Mouse (Mus musculus): ENCODE measurements around the gene Bahcc1. TPM values are rescaled to one million over a fixed set of nuclear protein-coding genes. Genes with fewer than 3 reads are reported as not detected.

Gene Bahcc1
- polyA plus RNA-seq, 1 experiment from 2014 or later, result 17.2 TPM

DNA sequence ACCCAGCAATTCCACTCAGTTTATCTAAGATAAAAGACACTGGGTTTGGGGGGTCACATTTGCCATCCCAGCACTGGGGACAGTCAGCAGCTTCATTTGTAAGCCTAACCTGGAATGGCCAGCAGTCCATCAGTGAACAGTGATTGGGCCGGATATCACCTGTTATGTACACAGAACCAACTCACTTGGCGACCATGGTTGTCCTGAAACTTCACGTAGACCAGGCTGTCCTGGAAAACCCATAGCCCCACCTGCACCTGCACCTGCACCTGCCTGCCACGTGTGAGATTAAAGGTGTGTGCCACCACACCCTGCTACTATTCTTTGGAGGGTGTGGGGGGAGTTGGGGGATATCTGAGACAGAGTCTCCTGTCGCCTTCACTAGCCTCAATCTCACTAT, 86.6 kb downstream of the Bahcc1 start:
- Histone ChIP-seq H3K4me3 (no peak overlapping the region), H3K36me3 (ENCODE audit: poor library complexity, severe bottlenecking) (no peaks in the 10 kb centered on the region), H3K27ac (no peak overlapping the region), H3K4me1 (peaks cover 23% of the 10 kb centered on the region), H3K9ac (no peak overlapping the region), H3K4me2 (no peak overlapping the region), H3K27me3 (no peaks in the 10 kb centered on the region), H3K9me3 (replicated peaks) (no peaks in the 10 kb centered on the region)
- 89% methylated on average over 5 of the region's 5 CpGs for whole genome bisulfite sequencing
- no peak for ATAC-seq

DNA sequence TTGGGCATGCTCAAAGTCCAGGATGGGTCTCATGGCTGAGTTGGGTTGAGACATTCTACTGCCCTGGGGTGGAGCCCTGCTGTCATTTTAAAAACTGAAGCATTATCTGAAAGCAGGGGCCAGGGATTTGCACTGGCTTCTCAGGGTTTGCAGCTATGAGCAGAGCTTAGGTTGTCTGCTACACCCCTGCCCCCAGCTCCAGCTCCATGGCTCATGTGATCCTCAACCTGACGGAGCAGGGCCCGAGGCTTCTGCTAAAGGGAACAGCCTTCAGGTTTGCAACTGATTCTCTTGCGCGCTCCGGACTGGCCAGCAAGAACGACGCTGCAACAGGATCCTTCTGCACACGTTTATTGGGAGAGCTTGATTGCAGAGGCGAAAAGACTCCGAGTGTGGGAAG, 87.4 kb downstream of the Bahcc1 start:
- H3K36me3 ChIP-seq (ENCODE audit: poor library complexity, severe bottlenecking), result no peaks in the 10 kb centered on the region

DNA sequence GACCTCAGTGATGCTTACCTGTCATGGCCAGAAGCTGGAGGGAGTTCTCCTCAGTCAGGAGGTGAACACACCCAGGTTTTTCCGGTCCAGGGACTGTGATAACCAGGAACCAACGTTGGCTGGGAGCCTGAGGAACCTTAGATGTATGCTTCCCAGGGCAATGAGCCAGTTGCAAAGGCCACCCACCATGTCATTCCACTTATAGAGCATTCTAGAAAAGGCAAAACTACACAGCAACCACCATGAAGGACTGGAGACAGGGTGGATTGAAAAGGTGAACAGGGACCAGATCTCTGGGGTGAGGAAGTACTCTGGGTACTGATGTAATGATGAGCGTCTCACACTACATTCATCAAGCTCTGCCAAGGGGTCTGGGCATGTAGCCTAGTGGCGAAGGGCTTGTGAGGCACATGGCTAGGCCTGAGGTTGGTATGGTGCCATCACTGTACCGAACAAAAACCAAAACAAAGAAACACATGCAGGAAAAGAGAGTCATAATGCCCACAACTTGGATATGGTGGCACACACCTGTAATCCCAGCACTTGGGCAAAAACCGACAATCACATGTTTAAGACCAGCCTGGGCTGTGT, 102.8 kb downstream of the Bahcc1 start:
- no peaks in the 10 kb centered on the region for H3K4me1 ChIP-seq
- H3K27ac ChIP-seq, result no peak overlapping the region
- no peaks in the 10 kb centered on the region for H3K36me3 ChIP-seq (ENCODE audit: poor library complexity, severe bottlenecking)
- no peak overlapping the region for H3K4me3 ChIP-seq
- no peak overlapping the region for H3K4me2 ChIP-seq
- H3K27me3 ChIP-seq, result no peaks in the 10 kb centered on the region
- 0 out of 2 replicates have a peak, but pooled peaks cover 6% of the 10 kb centered on the region for H3K9me3 ChIP-seq (replicated peaks)
- H3K9ac ChIP-seq, result no peak overlapping the region
- WGBS, result 80% methylated on average over 6 of the region's 6 CpGs
- no peak for ATAC-seq

More for the DNA sequence above, 87.4 kb downstream of the Bahcc1 start:
- no peaks in the 10 kb centered on the region for H3K27me3 ChIP-seq
- ATAC-seq, result no peak
- peaks cover 15% of the 10 kb centered on the region for H3K4me1 ChIP-seq
- H3K9ac ChIP-seq, result no peak overlapping the region
- no peaks in the 10 kb centered on the region for H3K9me3 ChIP-seq (replicated peaks)
- no peak overlapping the region for H3K4me2 ChIP-seq
- no peak overlapping the region for H3K4me3 ChIP-seq
- WGBS, result 95% methylated on average over 10 of the region's 10 CpGs
- H3K27ac ChIP-seq, result no peak overlapping the region

DNA sequence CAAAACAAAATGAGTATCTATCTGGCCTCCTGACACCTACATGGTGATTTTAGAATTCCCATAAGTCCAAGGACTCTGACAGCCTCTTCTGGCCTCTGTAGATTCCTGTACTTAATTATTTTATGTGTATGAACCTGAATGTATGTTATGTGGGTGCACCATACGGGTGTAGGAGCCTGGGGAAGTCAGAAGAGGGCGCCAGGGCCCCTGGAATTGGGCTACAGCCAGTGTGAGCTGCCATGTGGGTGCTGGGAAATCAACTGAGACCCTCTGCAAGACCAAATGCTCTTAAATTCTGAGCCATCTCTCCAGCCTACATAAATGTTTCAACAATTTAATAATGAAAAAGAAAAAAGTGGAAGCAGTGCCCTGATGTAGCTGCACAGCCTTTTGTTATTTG, 104.7 kb downstream of the Bahcc1 start:
- Histone ChIP-seq H3K4me2 (no peak overlapping the region), H3K9me3 (replicated peaks) (0 out of 2 replicates have a peak, but pooled peaks cover 6% of the 10 kb centered on the region), H3K27me3 (no peaks in the 10 kb centered on the region), H3K4me1 (no peaks in the 10 kb centered on the region), H3K36me3 (ENCODE audit: poor library complexity, severe bottlenecking) (no peaks in the 10 kb centered on the region), H3K9ac (no peak overlapping the region), H3K27ac (no peak overlapping the region), H3K4me3 (no peak overlapping the region)
- 31% methylated on average over 2 of the region's 2 CpGs for WGBS
- no peak for ATAC-seq

DNA sequence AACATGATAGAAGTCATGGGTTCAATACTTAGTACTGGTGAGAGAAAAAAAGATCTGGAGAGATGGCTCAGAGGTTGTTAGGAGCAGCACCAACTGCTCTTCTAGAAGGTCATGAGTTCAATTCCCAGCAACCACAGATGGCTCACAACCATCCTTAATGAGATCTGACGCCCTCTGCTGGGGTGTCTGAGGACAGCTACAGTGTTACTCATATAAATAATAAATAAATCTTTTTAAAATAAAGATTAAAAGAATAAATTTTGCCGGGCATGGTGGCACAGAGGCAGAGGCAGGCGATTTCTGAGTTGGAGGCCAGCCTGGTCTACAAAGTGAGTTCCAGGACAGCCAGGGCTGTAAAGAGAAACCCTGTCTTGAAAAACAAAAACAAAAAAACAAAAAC, 106.0 kb downstream of the Bahcc1 start:
- Histone ChIP-seq H3K9ac (no peak overlapping the region), H3K27me3 (no peaks in the 10 kb centered on the region), H3K36me3 (ENCODE audit: poor library complexity, severe bottlenecking) (no peaks in the 10 kb centered on the region), H3K9me3 (replicated peaks) (0 out of 2 replicates have a peak, but pooled peaks cover 6% of the 10 kb centered on the region), H3K27ac (no peak overlapping the region), H3K4me2 (no peak overlapping the region), H3K4me3 (no peak overlapping the region), H3K4me1 (no peaks in the 10 kb centered on the region; the same call in 1 of the 2 replicates)
- 79% methylated on average over 3 of the region's 3 CpGs for WGBS
- no peak for ATAC-seq

DNA sequence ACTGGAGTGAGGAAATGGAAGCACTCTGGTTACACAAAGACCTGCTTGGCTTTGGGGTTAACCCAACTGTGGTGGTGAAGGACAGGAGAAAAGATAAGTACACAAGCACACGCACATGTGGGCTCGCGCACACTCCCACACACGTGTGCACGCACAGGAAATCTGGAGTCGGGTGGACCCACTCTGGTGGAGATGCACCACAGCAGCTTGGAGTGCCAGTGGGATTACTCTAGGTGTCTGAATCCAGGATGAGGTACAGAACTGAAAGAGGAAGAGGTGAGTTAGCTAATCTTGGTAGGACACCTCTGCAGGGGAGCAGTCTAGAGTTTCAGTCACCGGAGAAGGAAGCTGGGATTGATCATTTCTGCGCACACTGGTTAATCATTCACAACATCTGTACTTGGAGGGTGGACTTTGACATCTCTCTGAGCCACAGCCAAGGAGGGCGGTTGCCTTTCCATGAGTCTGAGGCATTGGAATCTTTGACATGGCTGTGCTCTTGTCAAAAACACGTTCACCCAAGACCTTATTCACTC, 107.3 kb downstream of the Bahcc1 start:
- no peak overlapping the region for H3K9ac ChIP-seq
- no peak for ATAC-seq
- no peak overlapping the region for H3K4me2 ChIP-seq
- H3K4me3 ChIP-seq, result no peak overlapping the region
- peaks cover 11% of the 10 kb centered on the region for H3K4me1 ChIP-seq
- H3K9me3 ChIP-seq (replicated peaks), result no peaks in the 10 kb centered on the region
- WGBS, result 90% methylated on average over 10 of the region's 10 CpGs
- no peaks in the 10 kb centered on the region for H3K27me3 ChIP-seq
- no peak overlapping the region for H3K27ac ChIP-seq
- H3K36me3 ChIP-seq (ENCODE audit: poor library complexity, severe bottlenecking), result peaks cover 11% of the 10 kb centered on the region

DNA sequence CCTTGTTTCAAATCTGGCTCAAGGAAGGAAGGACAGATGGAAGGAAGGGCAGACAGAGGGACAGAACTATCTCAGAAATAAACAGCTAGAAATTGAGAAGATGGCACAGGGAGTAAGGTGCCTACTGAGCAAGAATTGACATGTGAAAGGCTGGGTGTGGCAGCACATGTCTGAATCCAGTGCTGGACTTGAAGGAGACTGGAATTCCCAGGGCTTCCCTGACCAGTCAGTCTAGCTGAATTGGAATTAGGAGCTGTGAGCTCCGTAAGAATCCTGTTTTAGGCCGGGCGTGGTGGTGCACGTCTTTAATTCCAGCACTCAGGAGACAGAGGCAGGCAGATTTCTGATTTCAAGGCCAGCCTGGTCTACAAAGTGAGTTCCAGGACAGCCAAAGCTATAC, 108.9 kb downstream of the Bahcc1 start:
- WGBS, result 91% methylated on average over 4 of the region's 4 CpGs
- ATAC-seq, result no peak
- Histone ChIP-seq H3K4me2 (no peak overlapping the region), H3K36me3 (ENCODE audit: poor library complexity, severe bottlenecking) (peaks cover 21% of the 10 kb centered on the region), H3K27me3 (no peaks in the 10 kb centered on the region), H3K4me1 (peaks cover 20% of the 10 kb centered on the region), H3K9ac (no peak overlapping the region), H3K4me3 (no peak overlapping the region), H3K27ac (no peak overlapping the region), H3K9me3 (replicated peaks) (no peaks in the 10 kb centered on the region)

Small RNA genes lying within 50 kb of the gene (microRNA-seq; reads per million reads assigned to microRNA genes)
- not detected for gene Gm47297

Other genes with a start within 250 kb of the Bahcc1 start
- 6.8 and 8.4 TPM in 2 replicates for gene Aatk, start 185.8 kb upstream of the Bahcc1 start, polyA plus RNA-seq (2015; fragmentation: Nextera tagmentation; extraction: Ambion mirVana)
- gene Cep131, start 146.1 kb upstream of the Bahcc1 start, polyA plus RNA-seq (2015; fragmentation: Nextera tagmentation; extraction: Ambion mirVana), result 26.9 and 28.8 TPM in 2 replicates
- 18.0 and 19.0 TPM in 2 replicates for gene Tepsin, start 134.2 kb upstream of the Bahcc1 start, polyA plus RNA-seq (2015; fragmentation: Nextera tagmentation; extraction: Ambion mirVana)
- gene Ndufaf8, start 134.0 kb upstream of the Bahcc1 start, polyA plus RNA-seq (2015; fragmentation: Nextera tagmentation; extraction: Ambion mirVana), result 59.2 and 60.5 TPM in 2 replicates
- 76.8 and 92.2 TPM in 2 replicates for gene Slc38a10, start 81.6 kb upstream of the Bahcc1 start, polyA plus RNA-seq (2015; fragmentation: Nextera tagmentation; extraction: Ambion mirVana)
- gene Actg1, start 115.6 kb downstream of the Bahcc1 start, polyA plus RNA-seq (2015; fragmentation: Nextera tagmentation; extraction: Ambion mirVana), result 3,229 and 3,555 TPM in 2 replicates
- gene Fscn2, start 128.6 kb downstream of the Bahcc1 start, polyA plus RNA-seq (2015; fragmentation: Nextera tagmentation; extraction: Ambion mirVana), result 1.3 and 1.7 TPM in 2 replicates
- gene Faap100, start 145.8 kb downstream of the Bahcc1 start, polyA plus RNA-seq (2015; fragmentation: Nextera tagmentation; extraction: Ambion mirVana), result 51.0 and 63.1 TPM in 2 replicates
- gene Nploc4, start 204.8 kb downstream of the Bahcc1 start, polyA plus RNA-seq (2015; fragmentation: Nextera tagmentation; extraction: Ambion mirVana), result 33.6 and 33.9 TPM in 2 replicates
- gene Tspan10, start 209.7 kb downstream of the Bahcc1 start, polyA plus RNA-seq (2015; fragmentation: Nextera tagmentation; extraction: Ambion mirVana), result not detected in 2 replicates
- 0.19 and 0.20 TPM in 2 replicates for gene Pde6g, start 220.6 kb downstream of the Bahcc1 start, polyA plus RNA-seq (2015; fragmentation: Nextera tagmentation; extraction: Ambion mirVana)
- 9.2 and 10.7 TPM in 2 replicates for gene Oxld1, start 225.1 kb downstream of the Bahcc1 start, polyA plus RNA-seq (2015; fragmentation: Nextera tagmentation; extraction: Ambion mirVana)
- 30.9 and 31.3 TPM in 2 replicates for gene Ccdc137, start 225.2 kb downstream of the Bahcc1 start, polyA plus RNA-seq (2015; fragmentation: Nextera tagmentation; extraction: Ambion mirVana)
- 49.8 and 56.5 TPM in 2 replicates for gene Arl16, start 234.7 kb downstream of the Bahcc1 start, polyA plus RNA-seq (2015; fragmentation: Nextera tagmentation; extraction: Ambion mirVana)